Mouse (Mus musculus) brown adipose tissue, adult 24 weeks (tissue): ENCODE measurements at regions not wholly inside any gene's neighbourhood (a gene's known extent, or its start where the extent isn't known, plus 50 kb on each side); places are given as distances from the start of the nearest gene placed in this dataset.

Experiments
- H3K27ac ChIP-seq: fragments of 200-500 bp; replicated peaks from 2 replicates; pipeline ENCODE4 v1.5.1; 2012; ENCODE audit warnings: low read depth, mild to moderate bottlenecking, low read length
- H3K4me1 ChIP-seq: fragments of 200-500 bp; 2 replicates; pipeline ENCODE4 v1.6.1; 2012; ENCODE audit warnings: low read length, mixed read lengths; ENCODE audit not compliant: control insufficient read depth, insufficient read depth, insufficient read length
- H3K4me3 ChIP-seq: fragments of 200-500 bp; 2 replicates; pipeline ENCODE4 v1.5.1; 2012; ENCODE audit warnings: low read depth, mild to moderate bottlenecking, low read length, moderate library complexity; ENCODE audit not compliant: insufficient read depth

DNA sequence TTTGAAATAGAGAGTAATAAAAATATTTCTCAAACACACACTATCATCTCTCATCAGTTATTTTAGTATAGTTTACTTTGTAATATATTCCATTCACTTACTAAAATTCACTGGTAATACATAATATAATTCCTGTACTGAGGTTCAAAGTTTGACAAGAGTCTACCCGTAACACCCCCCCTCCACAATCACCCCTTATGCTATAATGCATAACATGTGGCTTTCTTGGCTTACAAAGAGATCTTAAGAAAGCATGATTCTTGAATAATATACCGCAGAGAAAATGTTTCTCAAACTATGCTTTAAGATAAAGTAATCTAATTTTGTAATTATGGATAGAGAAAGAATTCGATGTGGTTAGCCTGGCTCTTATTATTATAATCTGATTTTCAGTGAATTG, 539.7 kb downstream of the Gm11232 start:
- no peak overlapping the region for H3K4me3 ChIP-seq
- H3K4me1 ChIP-seq = no peaks in the 10 kb centered on the region
- H3K27ac ChIP-seq = no peak overlapping the region

- H3K27ac ChIP-seq = no peak overlapping the region
- H3K4me3 ChIP-seq = no peak overlapping the region
Measured at GRCm38 (mm10) chr4:71187801-71188200, 570.0 kb downstream of the Gm11232 start.

GRCm38 (mm10) chr4:71177661-71178060, 580.1 kb downstream of the Gm11232 start:
- H3K27ac ChIP-seq = no peak overlapping the region

More at GRCm38 (mm10) chr4:71187801-71188200, 570.0 kb downstream of the Gm11232 start:
- no peaks in the 10 kb centered on the region for H3K4me1 ChIP-seq

GRCm38 (mm10) chr4:71165802-71166201, 592.0 kb downstream of the Gm11232 start:
- Histone ChIP-seq H3K4me1 (no peaks in the 10 kb centered on the region), H3K27ac (no peak overlapping the region), H3K4me3 (no peak overlapping the region)

More at GRCm38 (mm10) chr4:71177661-71178060, 580.1 kb downstream of the Gm11232 start:
- H3K4me3 ChIP-seq = no peak overlapping the region
- no peaks in the 10 kb centered on the region for H3K4me1 ChIP-seq

- no peaks in the 10 kb centered on the region for H3K4me1 ChIP-seq
- no peak overlapping the region for H3K27ac ChIP-seq
Measured at GRCm38 (mm10) chr4:71131670-71132317, 597.0 kb upstream of the Megf9 start.

DNA sequence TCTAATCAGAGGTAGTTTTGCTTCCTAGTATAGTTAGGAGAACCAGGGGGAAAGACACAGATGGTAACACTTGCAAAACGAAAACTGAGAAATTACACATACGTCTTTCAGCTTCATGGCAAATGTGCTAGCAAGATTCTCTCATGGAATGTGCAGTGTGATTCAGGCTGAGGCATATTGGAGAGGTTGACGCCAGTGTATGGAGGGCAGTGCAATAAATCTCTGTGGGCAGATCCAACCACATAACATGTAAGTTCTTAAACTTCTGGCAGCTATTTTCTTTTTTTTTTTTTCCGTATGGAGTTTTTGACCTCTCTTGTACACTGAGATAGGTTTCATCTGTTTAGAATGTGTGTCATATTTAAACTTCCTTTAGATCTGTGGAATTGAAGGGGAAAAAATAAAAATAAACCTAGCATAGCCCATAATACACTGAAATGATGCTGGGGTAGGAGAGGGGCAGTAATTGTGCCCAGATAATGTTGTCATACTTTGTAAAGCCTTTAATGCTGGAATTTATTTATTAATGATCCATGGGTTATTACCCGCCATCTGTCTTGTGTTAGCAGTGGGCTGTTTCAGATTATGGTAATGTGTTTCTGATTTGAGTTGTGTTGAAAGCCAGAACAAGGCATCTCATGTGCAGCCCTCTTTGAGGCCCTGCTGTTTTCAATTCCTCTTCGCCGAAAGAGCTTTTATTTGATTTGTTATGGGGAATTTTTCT, 596.3 kb upstream of the Megf9 start:
- Histone ChIP-seq H3K4me1 (no peaks in the 10 kb centered on the region), H3K27ac (no peak overlapping the region), H3K4me3 (no peak overlapping the region)

More at GRCm38 (mm10) chr4:71131670-71132317, 597.0 kb upstream of the Megf9 start:
- H3K4me3 ChIP-seq = no peak overlapping the region

DNA sequence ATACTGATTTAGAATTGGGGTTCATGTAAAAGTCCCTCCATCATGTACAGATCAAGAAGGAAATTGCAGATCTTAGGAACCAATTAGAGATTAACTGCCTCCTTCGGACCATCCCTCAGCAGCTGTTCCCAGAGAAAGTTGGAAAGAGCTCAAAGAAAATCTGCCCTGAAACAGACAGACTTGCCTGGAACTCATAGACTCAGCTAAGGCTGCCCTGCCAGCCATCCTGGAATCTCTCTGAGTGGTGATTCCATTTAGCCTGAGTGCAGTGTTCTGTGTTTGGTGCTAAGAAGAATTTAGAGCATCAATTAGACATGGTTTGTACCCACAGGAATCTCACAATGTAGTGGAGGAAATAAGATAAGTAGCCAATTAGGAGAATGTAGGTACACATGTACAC, 594.5 kb upstream of the Megf9 start:
- H3K4me1 ChIP-seq = no peaks in the 10 kb centered on the region
- no peak overlapping the region for H3K27ac ChIP-seq
- no peak overlapping the region for H3K4me3 ChIP-seq
